Mouse (Mus musculus): ENCODE measurements around the gene Rph3al. TPM values are rescaled to one million over a fixed set of nuclear protein-coding genes. Genes with fewer than 3 reads are reported as not detected.

Gene Rph3al
- 1.6 and 1.9 TPM in 2 replicates for polyA plus RNA-seq (2021; fragmentation: Nextera tagmentation)
- long read RNA-seq, experiment 1, partial matches to known transcripts: 0 of 2 reads
- long read RNA-seq, experiment 1, other reads (novel, unspliced or antisense): 2 of 2 reads
- long read RNA-seq, experiment 2, partial matches to known transcripts: 0 of 21 reads
- long read RNA-seq, experiment 2, other reads (novel, unspliced or antisense): 19 of 21 reads

DNA sequence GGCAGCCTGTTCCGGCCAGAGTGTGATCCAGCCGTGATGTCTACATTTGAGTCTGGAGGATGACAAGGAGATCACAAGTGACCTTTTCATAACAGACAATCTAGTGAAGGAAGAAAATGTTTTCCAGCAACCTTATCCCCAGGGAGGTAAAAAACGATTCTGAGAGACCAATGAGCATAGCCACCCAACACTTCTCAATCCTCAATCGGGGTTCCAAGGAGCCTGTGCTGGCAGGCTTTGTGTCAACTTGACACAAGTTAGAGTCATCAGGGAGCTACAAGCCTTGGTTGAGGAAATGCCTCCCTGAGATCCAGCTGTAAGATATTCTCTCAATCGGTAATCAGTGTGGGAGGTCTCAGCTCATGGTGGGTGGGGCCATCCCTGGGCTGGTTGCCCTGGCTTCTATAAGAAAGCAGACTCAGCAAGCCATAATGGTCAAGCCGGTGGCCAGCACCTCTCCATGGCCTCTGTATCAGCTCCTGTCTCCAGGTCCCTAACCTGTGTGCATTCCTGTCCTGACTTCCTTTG lies at the start of gene Rph3al:
Gene Rph3al (minus strand): TSS at position 51 of the 528 bp plus-strand sequence.

DNA sequence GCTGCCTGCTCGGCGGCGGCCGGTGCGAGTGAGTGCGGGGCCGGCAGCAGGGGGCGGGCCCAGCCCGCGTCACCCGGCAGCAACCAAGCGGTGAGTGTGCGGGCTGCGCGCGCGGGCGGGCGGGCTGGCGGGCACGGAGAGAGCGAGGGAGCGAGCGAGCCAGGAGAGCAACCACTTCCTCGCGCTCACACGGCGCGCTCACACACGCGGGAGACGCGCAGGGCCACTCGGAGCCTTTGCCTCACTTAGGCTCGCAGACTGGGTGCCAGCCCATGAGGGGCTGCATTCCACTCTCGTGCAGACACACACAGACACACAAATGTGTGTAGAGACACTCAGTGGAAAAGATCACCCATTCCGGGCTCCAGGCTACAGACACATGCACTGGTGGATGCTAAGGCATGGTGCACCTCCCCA lies 142.2 kb downstream of the Rph3al start, which contains the start of gene Doc2b:
Gene Doc2b (minus strand): TSS at position 21 of the 417 bp plus-strand sequence.

Other genes with a start within 250 kb of the Rph3al start
- gene Ywhae, start 205.6 kb downstream of the Rph3al start, polyA plus RNA-seq (2021; fragmentation: Nextera tagmentation): 825 and 904 TPM in 2 replicates
- 4.9 and 5.2 TPM in 2 replicates for gene Doc2b, start 142.4 kb downstream of the Rph3al start, polyA plus RNA-seq (2021; fragmentation: Nextera tagmentation)
- gene 1700016K19Rik, start 61.5 kb upstream of the Rph3al start, polyA plus RNA-seq (2021; fragmentation: Nextera tagmentation): 2.9 and 6.3 TPM in 2 replicates
- 5.3 and 5.8 TPM in 2 replicates for gene Rflnb, start 89.4 kb upstream of the Rph3al start, polyA plus RNA-seq (2021; fragmentation: Nextera tagmentation)
- gene Vps53, start 241.2 kb upstream of the Rph3al start, polyA plus RNA-seq (2021; fragmentation: Nextera tagmentation): 63.9 and 65.8 TPM in 2 replicates
- gene Fam57a, start 241.2 kb upstream of the Rph3al start, polyA plus RNA-seq (2021; fragmentation: Nextera tagmentation): 14.4 and 16.0 TPM in 2 replicates